Mouse (Mus musculus): ENCODE results near the gene Cyp2c68.
"Not testable (repeated sequence)": the region's sequence is repeated elsewhere in the genome, so short reads cannot be mapped to it uniquely, and the experiment has no call there.

Gene Cyp2c68

GRCm38 (mm10) chr19:39740920-39741319, at the start of gene Cyp2c68:
TSS of gene Cyp2c68 (minus strand) at chr19:39741054.
- no peak for DNase-seq (ENCODE audit: low spot score)

- DNase-seq (ENCODE audit: low spot score) = not testable (repeated sequence)
These were observed 44.6 kb upstream of the Cyp2c68 start for GRCm38 (mm10) chr19:39785458-39785857.

DNA sequence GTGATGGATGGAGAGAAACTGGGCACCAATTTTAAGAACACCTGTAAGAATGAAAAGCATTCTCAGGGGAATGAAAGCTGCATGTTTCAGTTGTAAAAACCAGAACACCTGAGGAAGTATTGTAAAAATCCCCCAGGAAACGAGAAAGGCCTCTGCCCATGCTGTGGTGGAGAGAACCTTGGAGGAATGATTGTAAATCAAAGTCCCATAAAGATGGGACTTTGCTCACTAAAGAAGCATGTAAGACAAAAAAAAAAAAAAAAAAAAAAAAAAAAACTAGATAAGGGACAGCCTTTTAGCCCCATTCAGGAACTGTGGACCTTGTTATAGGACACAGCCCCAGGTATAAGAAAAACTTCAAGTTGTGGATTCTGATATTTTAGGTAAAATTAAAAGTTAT, 4.5 kb upstream of the Cyp2c68 start:
- no peak for DNase-seq (ENCODE audit: low spot score)

GRCm38 (mm10) chr19:39744361-39744760, 3.5 kb upstream of the Cyp2c68 start:
- not testable (repeated sequence) for DNase-seq (ENCODE audit: low spot score)

DNA sequence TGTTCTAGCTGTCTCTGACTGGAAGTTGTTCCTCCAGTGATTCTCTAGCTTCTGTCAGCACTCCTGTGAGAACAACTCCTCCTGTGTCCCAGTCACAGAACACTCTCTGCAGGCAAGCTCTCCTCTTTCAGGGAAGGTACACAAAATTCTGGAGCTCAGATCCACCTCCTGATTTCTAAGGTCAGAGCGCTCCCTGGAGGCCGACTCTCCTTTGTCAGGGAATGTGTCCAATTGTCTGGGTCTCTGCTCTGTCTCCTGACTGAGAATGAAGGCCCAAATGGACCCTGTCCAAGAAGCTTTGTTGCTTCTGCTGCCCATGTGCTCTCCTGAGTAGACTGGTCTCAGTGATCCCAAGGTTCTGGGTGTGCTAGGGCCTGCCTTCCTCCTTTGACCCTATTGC, 29.7 kb downstream of the Cyp2c68 start:
- not testable (repeated sequence) for DNase-seq (ENCODE audit: low spot score)

DNA sequence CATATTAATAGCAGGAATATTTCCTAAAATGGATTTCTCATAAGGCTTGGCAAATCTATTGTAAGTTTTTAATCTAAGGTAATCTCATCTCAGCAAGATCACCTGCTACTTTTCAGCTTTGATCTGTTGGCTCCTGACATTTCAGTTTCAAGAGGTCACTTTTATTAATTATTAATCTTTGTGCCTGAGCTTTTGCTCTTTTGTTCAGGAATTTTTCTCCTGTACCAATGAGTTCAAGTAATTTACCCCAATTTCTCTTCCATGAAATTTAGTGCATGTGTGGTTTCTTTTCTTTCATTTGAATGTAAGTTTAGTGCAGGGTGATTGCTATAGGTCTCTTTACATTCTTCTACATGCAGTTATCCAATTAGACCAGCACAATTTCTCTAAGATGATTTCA, 75.2 kb downstream of the Cyp2c68 start:
- DNase-seq (ENCODE audit: low spot score) = not testable (repeated sequence)

- DNase-seq (ENCODE audit: low spot score) = no peak
These were observed 88.5 kb downstream of the Cyp2c68 start for GRCm38 (mm10) chr19:39652381-39652780.

DNA sequence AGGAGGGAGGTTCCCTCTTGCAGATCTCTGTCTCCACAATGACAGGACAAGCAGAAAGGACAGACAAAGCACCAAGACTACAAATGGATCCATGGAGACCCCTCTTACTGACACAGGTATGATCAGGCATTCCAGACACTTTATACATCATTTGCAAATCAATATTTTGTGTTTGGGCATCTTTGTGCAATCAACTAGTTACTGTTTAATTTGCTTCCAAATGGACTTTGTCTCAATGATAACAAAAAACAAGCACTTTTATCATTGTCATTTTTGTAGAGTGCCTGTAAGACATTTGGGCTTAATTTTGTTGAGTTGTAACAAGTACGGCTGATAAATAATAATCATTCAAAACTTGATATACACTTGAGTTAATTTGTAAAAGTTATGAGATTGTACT, 91.9 kb downstream of the Cyp2c68 start, which contains the start of gene Cyp2c67:
Cyp2c67 (minus strand) TSS at position 114 of the 400 bp plus-strand sequence.
- DNase-seq (ENCODE audit: low spot score) = no peak

DNA sequence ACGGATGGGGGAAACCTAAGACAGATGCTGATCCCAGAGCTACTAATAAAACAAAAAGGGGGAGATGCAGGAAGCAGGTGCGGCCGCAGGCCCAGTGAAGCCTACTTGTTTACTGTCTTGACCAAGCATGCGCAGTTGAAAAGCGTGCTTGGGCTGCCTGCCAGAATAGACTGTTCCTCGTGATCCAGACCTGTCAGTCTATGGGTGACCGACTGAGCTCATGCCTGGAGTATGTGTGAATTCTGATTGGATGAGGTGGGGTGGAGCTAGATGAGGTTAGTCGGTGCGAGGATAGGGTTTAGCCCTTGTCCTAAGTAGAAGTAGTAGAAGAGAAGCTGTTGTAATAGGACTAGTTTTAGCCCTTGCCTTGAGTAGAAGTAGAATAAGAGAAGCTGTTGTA, 93.3 kb downstream of the Cyp2c68 start:
- no peak for DNase-seq (ENCODE audit: low spot score)

DNA sequence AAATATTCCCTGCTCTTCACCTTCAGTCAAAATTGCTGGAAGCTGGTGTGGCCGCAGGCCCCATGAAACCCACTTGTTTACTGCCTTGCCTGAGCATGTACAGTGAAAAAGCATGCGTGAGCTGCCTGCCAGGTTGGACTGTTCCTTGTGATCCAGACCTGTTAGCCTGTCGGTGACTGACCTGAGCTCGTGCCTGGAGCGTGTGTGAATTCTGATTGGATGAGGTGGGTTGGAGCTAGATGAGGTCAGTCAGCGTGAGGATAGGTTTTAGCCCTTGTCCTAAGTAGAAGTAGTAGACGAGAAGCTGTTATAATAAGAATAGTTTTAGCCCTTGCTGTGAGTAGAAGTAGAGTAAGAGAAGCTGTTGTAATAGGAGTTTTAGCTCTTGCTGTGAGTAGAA, 96.3 kb downstream of the Cyp2c68 start:
- not testable (repeated sequence) for DNase-seq (ENCODE audit: low spot score)
